Mouse (Mus musculus): ENCODE results near the gene Sprr2h. TPM values are rescaled to one million over a fixed set of nuclear protein-coding genes. Genes with fewer than 3 reads are reported as not detected.

Gene Sprr2h
- total RNA-seq (2023), result not detected

DNA sequence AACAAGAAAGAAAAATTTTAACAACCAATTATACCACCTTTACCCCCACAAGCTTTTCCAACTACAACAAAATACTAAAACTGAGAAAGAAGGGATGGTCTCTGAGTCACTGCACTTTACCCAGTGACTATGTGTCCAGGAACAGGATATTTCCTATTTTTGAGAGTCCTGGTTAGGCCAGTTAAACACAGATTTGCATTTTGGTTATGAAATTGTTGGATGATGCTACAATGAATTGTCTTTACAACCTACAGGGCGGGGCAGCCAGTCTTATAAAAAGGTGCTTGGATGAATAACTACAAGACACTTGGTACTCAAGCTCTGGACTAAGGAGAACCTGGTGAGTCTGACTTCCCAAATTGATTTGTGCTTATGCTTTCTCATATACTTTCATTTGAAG lies at the start of gene Sprr2h:
Sprr2h (plus strand) TSS at position 301 of the 400 bp plus-strand sequence.

GRCm38 (mm10) chr3:92338840-92339239 lies 46.6 kb upstream of the Sprr2h start, which contains the start of gene Sprr2d:
TSS of gene Sprr2d (plus strand) at chr3:92339140.

GRCm38 (mm10) chr3:92351843-92352242 lies 33.6 kb upstream of the Sprr2h start, which contains the start of gene Sprr2e:
TSS of gene Sprr2e (plus strand) at chr3:92352143.

GRCm38 (mm10) chr3:92364887-92365286 lies 20.6 kb upstream of the Sprr2h start, which contains the start of gene Sprr2f:
TSS of gene Sprr2f (plus strand) at chr3:92365187.

GRCm38 (mm10) chr3:92407691-92408090 lies 22.2 kb downstream of the Sprr2h start, which contains the start of gene Sprr2i:
TSS of gene Sprr2i (plus strand) at chr3:92407991.

DNA sequence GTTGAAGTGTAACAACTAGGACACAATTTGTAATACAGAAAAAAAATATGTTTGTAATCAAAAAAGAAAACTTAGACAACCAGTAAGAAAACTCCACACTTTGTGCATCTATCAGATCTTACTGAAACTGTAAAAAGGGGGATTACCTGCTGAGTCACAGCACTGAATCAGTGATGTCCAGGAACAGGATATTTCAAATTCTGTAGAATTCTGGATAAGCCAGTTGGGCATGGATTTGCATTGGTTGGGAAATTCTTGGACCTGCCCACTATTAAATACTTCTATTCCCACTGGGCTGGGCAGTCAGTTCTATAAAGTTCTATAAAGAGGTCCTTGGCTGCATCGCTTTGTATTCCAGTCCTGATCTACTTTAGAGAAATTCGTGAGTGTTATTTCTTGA lies 32.3 kb downstream of the Sprr2h start, which contains the start of gene Sprr2j-ps:
Sprr2j-ps (plus strand) TSS at position 301 of the 400 bp plus-strand sequence.

DNA sequence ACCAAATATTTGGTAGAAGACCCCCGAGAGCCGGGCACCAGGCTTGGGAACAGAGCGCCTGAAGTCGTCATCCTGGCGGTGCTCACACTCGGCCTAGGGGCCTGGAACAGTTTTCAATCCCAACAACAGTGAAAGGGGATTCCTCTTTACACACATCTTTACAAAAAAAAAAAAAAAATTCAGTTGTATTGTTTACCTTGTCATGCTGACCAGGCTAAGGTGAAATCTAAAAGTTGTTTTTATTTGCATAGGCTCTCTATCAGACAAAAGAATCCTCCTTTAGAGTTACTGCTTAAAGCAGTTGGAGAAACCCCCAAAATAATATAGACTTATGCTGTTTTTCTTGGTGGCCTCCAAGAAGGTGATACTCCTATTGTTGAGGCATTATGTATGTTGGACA lies 43.8 kb downstream of the Sprr2h start, which contains the start of gene Gm9774:
Gm9774 (minus strand) TSS at position 101 of the 400 bp plus-strand sequence.

DNA sequence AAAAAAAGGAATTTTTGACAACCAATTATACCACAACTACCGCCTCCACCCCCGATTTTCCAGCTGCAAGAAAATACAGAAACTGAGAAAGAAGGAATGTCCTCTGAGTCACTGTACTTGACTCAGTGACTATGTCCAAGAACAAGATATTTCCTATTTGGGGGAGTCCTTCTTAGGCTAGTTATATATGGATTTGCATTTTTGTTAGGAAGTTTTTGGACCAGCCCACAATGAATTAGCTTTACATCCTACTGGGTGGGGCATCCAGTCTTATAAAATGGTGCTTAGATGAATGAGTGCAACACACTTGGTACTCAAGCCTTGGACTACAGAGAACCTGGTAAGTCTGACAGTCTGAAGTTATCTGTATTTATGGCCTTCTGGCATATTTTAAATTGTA lies 46.8 kb downstream of the Sprr2h start, which contains the start of gene Sprr2k:
Sprr2k (plus strand) TSS at position 301 of the 400 bp plus-strand sequence.

Other genes with a start within 250 kb of the Sprr2h start
- gene Lelp1, start 242.9 kb upstream of the Sprr2h start, total RNA-seq (2023), result not detected
- not detected for gene Sprr2a1, start 169.9 kb upstream of the Sprr2h start, total RNA-seq (2023)
- gene Sprr2a2, start 169.8 kb upstream of the Sprr2h start, total RNA-seq (2023), result not detected
- gene Sprr2a3, start 100.3 kb upstream of the Sprr2h start, total RNA-seq (2023), result not detected
- not detected for gene Sprr2b, start 69.1 kb upstream of the Sprr2h start, total RNA-seq (2023)
- gene Sprr2d, start 46.5 kb upstream of the Sprr2h start, total RNA-seq (2023), result not detected
- gene Sprr2e, start 33.5 kb upstream of the Sprr2h start, total RNA-seq (2023), result not detected
- not detected for gene Sprr2f, start 20.5 kb upstream of the Sprr2h start, total RNA-seq (2023)
- gene Sprr2i, start 22.3 kb downstream of the Sprr2h start, total RNA-seq (2023), result not detected
- not detected for gene Sprr2j-ps, start 32.4 kb downstream of the Sprr2h start, total RNA-seq (2023)
- under 1 TPM in 1 of 2 experiments, not detected in 1; 0.90 TPM for gene Gm9774, start 43.7 kb downstream of the Sprr2h start, total RNA-seq (2023)
- gene Sprr2k, start 46.9 kb downstream of the Sprr2h start, total RNA-seq (2023), result not detected
- gene Sprr1b, start 53.1 kb downstream of the Sprr2h start, total RNA-seq (2023), result not detected
- gene Sprr3, start 73.0 kb downstream of the Sprr2h start, total RNA-seq (2023), result not detected
- gene Sprr1a, start 100.2 kb downstream of the Sprr2h start, total RNA-seq (2023), result not detected
- not detected for gene Sprr4, start 114.8 kb downstream of the Sprr2h start, total RNA-seq (2023)
- gene 2310046K23Rik, start 148.8 kb downstream of the Sprr2h start, total RNA-seq (2023), result not detected
- gene Ivl, start 188.1 kb downstream of the Sprr2h start, total RNA-seq (2023), result not detected
- not detected for gene Smcp, start 203.3 kb downstream of the Sprr2h start, total RNA-seq (2023)
- gene 2210017I01Rik, start 221.8 kb downstream of the Sprr2h start, total RNA-seq (2023), result not detected
- not detected for gene Lce6a, start 236.0 kb downstream of the Sprr2h start, total RNA-seq (2023)

Measured in T-cell, adult 66 days (primary cell).